Mouse (Mus musculus) spleen, adult 2 months (tissue): ENCODE measurements around the gene Ttc41.

ENCODE experiments used
- CTCF ChIP-seq: fragments of 200-500 bp; IDR thresholded peaks from 2 replicates; pipeline ENCODE4 v1.5.1; 2011; ENCODE audit warnings: mild to moderate bottlenecking, inconsistent platforms; ENCODE audit not compliant: insufficient read depth, insufficient read length, insufficient replicate concordance; ENCODE audit errors: extremely low read depth
- POLR2A ChIP-seq: fragments of 200-500 bp; IDR thresholded peaks from 2 replicates; pipeline ENCODE4 v1.6.1; 2011; ENCODE audit warnings: low read depth, low read length, inconsistent platforms

DNA sequence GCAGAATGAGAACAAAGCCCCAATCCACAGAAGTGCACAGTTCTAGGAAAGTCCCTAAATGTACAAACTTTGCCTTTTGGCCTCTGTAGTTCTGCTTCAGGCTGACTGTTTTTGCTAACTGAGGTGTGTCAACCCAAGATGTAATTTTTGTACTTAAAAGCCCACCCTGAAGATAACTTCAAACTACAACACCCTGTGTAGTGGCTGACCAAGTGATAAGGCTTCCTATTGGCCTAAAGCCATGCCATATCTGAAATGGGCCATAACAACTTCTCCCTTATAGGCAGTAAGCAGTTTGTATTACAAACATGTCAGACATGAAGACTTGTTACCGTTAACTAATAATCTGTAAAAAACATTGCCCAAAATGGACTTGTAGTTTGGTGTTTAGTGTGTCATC lies 52.1 kb downstream of the Ttc41 start:
- no peak for TF ChIP-seq POLR2A
- no peak for TF ChIP-seq CTCF
